Mouse (Mus musculus) heart, postnatal 14 days (tissue): ENCODE results near the gene Olfr20. TPM values are rescaled to one million over a fixed set of nuclear protein-coding genes. Genes with fewer than 3 reads are reported as not detected.
"Not testable (repeated sequence)": the region's sequence is repeated elsewhere in the genome, so short reads cannot be mapped to it uniquely, and the experiment has no call there.

Experiments used
- DNase-seq, 2 experiments: peaks; one replicate each; pipeline ENCODE4 v3.0.0; 2021 to 2022
- intact Hi-C: fragments of 180-260 bp; cut with DNase I; formaldehyde crosslinking; loops from one replicate; pipeline ENCODE4 v1.15.1; 2025
- long read RNA-seq, 2 experiments: library from polyadenylated mRNA; stranded (forward); transcript quantifications; one replicate each; pipeline ENCODE4 v2.0.0; 2021
- total RNA-seq, 2 experiments: library from RNA; stranded (reverse); gene quantifications; 2 replicates each; pipeline ENCODE4 v1.2.3; 2021

Olfr20 gene
- total RNA-seq = not detected
- long read RNA-seq, experiment 1 = 0 reads
- long read RNA-seq, experiment 2 = 0 reads

GRCm38 (mm10) chr11:73350483-73350882 lies at the start of gene Olfr20:
TSS of gene Olfr20 (plus strand) at chr11:73350783.
- intact Hi-C loops = no loop called here
- no peak for DNase-seq

- no peak for DNase-seq
- intact Hi-C loops = no loop called here
Observed at GRCm38 (mm10) chr11:73303123-73303522, 47.5 kb upstream of the Olfr20 start.

GRCm38 (mm10) chr11:73315961-73316360 lies 34.6 kb upstream of the Olfr20 start:
- no peak for DNase-seq
- intact Hi-C loops = no loop called here

GRCm38 (mm10) chr11:73318581-73318980 lies 32.0 kb upstream of the Olfr20 start:
- intact Hi-C loops, DNase-seq: not testable (repeated sequence)

- intact Hi-C loops, DNase-seq: not testable (repeated sequence)
Observed at GRCm38 (mm10) chr11:73321064-73321463, 29.5 kb upstream of the Olfr20 start.

- intact Hi-C loops = no loop called here
Observed at GRCm38 (mm10) chr11:73323906-73324830, 26.4 kb upstream of the Olfr20 start.

GRCm38 (mm10) chr11:73326485-73326886 lies 24.1 kb upstream of the Olfr20 start:
- intact Hi-C loops = no loop called here

More at GRCm38 (mm10) chr11:73323906-73324830, 26.4 kb upstream of the Olfr20 start:
- DNase-seq = no peak

GRCm38 (mm10) chr11:73327361-73327760 lies 23.2 kb upstream of the Olfr20 start:
- no peak for DNase-seq
- intact Hi-C loops = no loop called here

More at GRCm38 (mm10) chr11:73326485-73326886, 24.1 kb upstream of the Olfr20 start:
- no peak for DNase-seq

- intact Hi-C loops = no loop called here
- no peak for DNase-seq
Observed at GRCm38 (mm10) chr11:73329442-73329841, 21.1 kb upstream of the Olfr20 start, which contains the start of the genes Aspa, Gm49340 and Spata22. TSS of gene Aspa (minus strand) at chr11:73329596. TSS of gene Gm49340 (plus strand) at chr11:73329741. TSS of gene Spata22 (plus strand) at chr11:73329741.

GRCm38 (mm10) chr11:73333357-73333756 lies 17.2 kb upstream of the Olfr20 start:
- no peak for DNase-seq
- intact Hi-C loops = no loop called here

GRCm38 (mm10) chr11:73336919-73337318 lies 13.7 kb upstream of the Olfr20 start:
- DNase-seq = no peak
- intact Hi-C loops = no loop called here

GRCm38 (mm10) chr11:73370946-73371345 lies 20.4 kb downstream of the Olfr20 start, which contains the start of gene Olfr376:
TSS of gene Olfr376 (plus strand) at chr11:73371246.
- no peak for DNase-seq
- intact Hi-C loops = no loop called here

- intact Hi-C loops = no loop called here
- DNase-seq = no peak
Observed at GRCm38 (mm10) chr11:73395374-73395773, 44.8 kb downstream of the Olfr20 start.

GRCm38 (mm10) chr11:73399514-73399913 lies 48.9 kb downstream of the Olfr20 start, which contains the start of gene Olfr1:
TSS of gene Olfr1 (minus strand) at chr11:73399614.
- DNase-seq = no peak
- intact Hi-C loops = no loop called here

Other genes starting within 250 kb of the Olfr20 start
- 1 to 10 TPM in 1 of 2 experiments, under 1 TPM in 1; 0.81 to 1.3 TPM for gene Haspin, start 212.5 kb upstream of the Olfr20 start, total RNA-seq
- 1 to 10 TPM; 6.9 to 7.7 TPM for gene P2rx5, start 190.4 kb upstream of the Olfr20 start, total RNA-seq
- 10 to 100 TPM; 72.4 to 75.5 TPM for gene Emc6, start 173.7 kb upstream of the Olfr20 start, total RNA-seq
- gene Tax1bp3, start 173.7 kb upstream of the Olfr20 start, total RNA-seq = 10 to 100 TPM; 55.3 to 62.3 TPM
- 10 to 100 TPM; 11.3 to 11.7 TPM for gene Ctns, start 151.7 kb upstream of the Olfr20 start, total RNA-seq
- gene Shpk, start 151.3 kb upstream of the Olfr20 start, total RNA-seq = 1 to 10 TPM; 1.2 to 1.5 TPM
- gene Trpv1, start 116.5 kb upstream of the Olfr20 start, total RNA-seq = under 1 TPM in 1 of 2 experiments, not detected in 1; 0.12 TPM
- under 1 TPM; 0.10 TPM for gene Trpv3, start 83.4 kb upstream of the Olfr20 start, total RNA-seq
- 1 to 10 TPM in 1 of 2 experiments, under 1 TPM in 1; 0.76 to 1.2 TPM for gene Aspa, start 21.2 kb upstream of the Olfr20 start, total RNA-seq
- not detected for gene Gm49340, start 21.0 kb upstream of the Olfr20 start, total RNA-seq
- gene Spata22, start 21.0 kb upstream of the Olfr20 start, total RNA-seq = not detected
- gene Olfr376, start 20.5 kb downstream of the Olfr20 start, total RNA-seq = not detected
- not detected for gene Olfr1, start 48.8 kb downstream of the Olfr20 start, total RNA-seq
- not detected for gene Olfr378, start 77.7 kb downstream of the Olfr20 start, total RNA-seq
- gene Olfr380, start 106.7 kb downstream of the Olfr20 start, total RNA-seq = not detected
- gene Olfr381, start 140.8 kb downstream of the Olfr20 start, total RNA-seq = not detected
- gene Olfr382, start 166.4 kb downstream of the Olfr20 start, total RNA-seq = not detected
- not detected for gene Olfr385, start 242.2 kb downstream of the Olfr20 start, total RNA-seq
- gene Olfr384, start 247.8 kb downstream of the Olfr20 start, total RNA-seq = not detected